Mouse (Mus musculus) A20 (cell line): Measurements from ENCODE around the gene Ccdc146.
A peak's percentile ranks its signal among the peaks of the same experiment; 100 is the strongest.
"Not testable (repeated sequence)": the region's sequence is repeated elsewhere in the genome, so short reads cannot be mapped to it uniquely, and the experiment has no call there.

Experiments
- DNase-seq: peaks from one replicate; pipeline ENCODE4 v3.0.0-alpha.2; 2011; ENCODE audit warnings: low read depth, low spot score

The Ccdc146 gene

DNA sequence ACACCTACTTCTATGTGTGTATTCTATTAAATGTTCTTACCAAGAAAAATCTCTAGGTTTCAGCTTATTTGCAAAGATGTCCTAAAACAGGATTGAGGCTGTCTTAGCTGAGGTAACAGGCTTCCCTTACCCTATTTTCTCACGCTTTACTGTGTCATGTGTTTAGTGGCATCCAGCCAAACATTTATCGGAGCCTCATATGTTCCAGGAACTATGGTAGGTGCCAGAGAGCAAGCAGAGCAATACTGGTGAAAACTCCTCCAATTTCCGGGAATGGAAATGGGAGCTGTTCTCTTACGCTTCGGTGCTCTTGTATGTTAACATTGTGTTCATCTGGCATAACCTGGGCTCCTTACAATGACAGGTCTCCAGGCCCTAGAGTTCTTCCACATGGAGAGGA lies 92.8 kb downstream of the Ccdc146 start:
- no peak for DNase-seq

- DNase-seq = no peak
Observed at GRCm38 (mm10) chr5:21329672-21330665, 94.5 kb downstream of the Ccdc146 start.

GRCm38 (mm10) chr5:21328560-21328959 lies 95.9 kb downstream of the Ccdc146 start:
- DNase-seq = no peak

GRCm38 (mm10) chr5:21326494-21326893 lies 98.0 kb downstream of the Ccdc146 start:
- DNase-seq = peak; percentile 77

- DNase-seq = no peak
Observed at GRCm38 (mm10) chr5:21320138-21320537, 104.3 kb downstream of the Ccdc146 start.

GRCm38 (mm10) chr5:21314696-21315095 lies 109.8 kb downstream of the Ccdc146 start:
- DNase-seq = no peak

GRCm38 (mm10) chr5:21307165-21307564 lies 117.3 kb downstream of the Ccdc146 start:
- DNase-seq = no peak

DNA sequence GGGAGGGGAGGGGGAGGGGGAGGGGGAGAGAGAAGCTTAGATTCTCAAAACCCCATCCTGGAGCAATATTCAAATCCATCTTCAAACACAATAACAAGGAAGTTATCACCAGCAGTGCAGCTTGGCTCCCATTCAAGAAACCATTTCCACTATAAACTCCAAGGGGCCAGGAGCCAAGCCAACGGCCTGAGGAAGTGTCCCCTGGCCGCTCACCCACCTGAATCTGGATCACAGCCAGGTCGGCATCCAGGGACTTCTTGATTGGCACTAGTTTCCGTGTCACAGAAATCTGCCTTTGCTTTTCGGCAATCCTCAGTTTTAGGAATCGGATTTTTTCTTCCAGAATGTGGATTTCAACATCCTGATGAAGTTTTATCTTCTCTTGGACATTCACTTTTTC lies 123.5 kb downstream of the Ccdc146 start:
- no peak for DNase-seq

DNA sequence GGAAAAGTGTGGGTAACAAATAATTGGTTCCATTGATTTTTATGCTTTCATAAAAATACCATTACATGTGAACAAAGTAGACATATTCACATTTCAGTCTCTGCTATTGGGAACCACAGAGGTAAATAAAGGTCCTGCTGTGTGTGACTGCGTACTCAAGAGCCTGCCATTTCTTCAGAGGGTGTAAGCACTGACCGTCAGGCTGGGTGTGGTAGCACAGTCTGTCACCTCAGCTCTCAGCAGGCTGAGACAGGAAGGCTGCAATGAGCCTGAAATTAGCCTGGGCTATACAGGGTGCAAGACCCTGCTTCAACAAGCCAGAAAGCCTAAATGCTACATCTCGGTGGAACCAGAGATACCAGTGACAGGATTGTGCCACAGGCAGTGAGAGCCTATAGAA lies 124.4 kb downstream of the Ccdc146 start:
- no peak for DNase-seq

GRCm38 (mm10) chr5:21299076-21299755 lies 125.3 kb downstream of the Ccdc146 start:
- DNase-seq = no peak

- DNase-seq = peak; percentile 85
Observed at GRCm38 (mm10) chr5:21295683-21296082, 128.8 kb downstream of the Ccdc146 start.

GRCm38 (mm10) chr5:21290594-21290993 lies 133.9 kb downstream of the Ccdc146 start:
- DNase-seq = no peak

GRCm38 (mm10) chr5:21288658-21289435 lies 135.6 kb downstream of the Ccdc146 start:
- no peak for DNase-seq

DNA sequence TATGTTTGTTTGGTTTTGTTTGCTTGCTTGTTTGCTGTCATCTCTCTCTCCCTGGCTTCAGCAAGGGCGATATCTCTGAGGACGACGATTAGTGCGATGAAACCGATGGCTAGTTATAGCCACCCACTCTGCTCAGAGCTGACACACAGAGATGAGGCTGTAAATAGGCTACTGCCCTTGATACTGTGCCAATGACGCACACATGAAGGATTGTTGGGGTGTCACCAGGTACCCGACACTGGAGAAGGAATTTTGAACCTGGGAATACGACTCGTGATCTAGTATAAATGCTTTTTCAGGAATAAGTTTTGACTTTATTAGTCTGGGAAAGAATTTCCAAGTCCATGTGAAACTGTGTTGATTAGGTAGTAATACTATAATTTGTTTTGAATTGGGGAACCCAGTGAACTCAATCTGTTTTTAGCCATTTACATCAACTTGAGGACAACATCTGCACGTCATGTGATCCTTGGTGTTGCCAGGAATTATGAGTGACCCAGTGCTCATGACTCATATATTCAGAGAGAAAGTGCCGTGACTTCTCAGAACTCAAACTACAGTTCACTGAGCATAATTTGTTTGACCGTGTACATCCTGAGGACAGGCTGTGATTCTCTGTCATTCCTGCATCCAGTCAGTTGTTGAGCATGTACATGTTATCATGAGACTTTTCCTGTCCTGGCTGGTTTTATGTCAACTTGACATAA lies 141.0 kb downstream of the Ccdc146 start:
- no peak for DNase-seq

DNA sequence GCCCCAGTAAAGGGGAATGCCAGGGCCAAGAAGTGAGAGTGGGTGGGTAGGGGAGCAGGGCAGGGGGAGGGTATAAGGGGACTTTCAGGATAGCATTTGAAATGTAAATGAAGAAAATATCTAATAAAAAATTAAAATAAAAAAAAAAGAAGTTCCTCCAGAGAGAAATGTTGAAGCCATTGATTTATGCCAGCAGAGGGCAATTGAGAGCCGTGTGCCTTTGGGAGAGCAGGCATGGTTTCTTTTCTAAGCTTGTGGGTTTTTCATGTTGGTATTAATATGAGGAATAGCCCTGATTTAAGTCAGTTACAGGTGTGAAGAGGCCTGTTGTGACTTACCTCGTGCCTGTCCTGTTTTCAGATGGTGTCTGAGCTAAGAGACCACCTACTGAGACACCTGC lies 146.8 kb downstream of the Ccdc146 start:
- not testable (repeated sequence) for DNase-seq

- DNase-seq = peak; percentile 59
Observed at GRCm38 (mm10) chr5:21271386-21272354, 152.8 kb downstream of the Ccdc146 start.

GRCm38 (mm10) chr5:21270756-21271155 lies 153.7 kb downstream of the Ccdc146 start:
- peak; percentile 28 for DNase-seq

DNA sequence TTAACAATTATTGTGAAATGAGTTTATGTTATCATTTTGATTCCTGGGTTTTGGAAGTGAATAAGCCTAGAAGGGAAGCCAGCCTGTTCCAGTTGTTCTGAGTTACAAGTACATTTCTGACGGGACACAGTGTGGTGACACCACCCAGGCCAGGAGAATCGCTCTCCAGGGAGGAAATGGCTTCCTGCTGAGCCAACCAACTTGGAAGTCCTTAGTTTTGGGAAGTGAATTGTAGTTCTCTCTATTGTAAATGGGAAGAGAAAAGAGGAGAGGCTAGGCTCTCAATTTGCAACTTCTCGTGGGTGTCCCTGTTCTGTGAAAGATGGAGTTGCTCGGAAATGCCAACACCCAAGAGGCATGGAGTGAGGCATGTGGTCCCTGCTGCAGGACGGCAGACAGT lies 155.0 kb downstream of the Ccdc146 start:
- no peak for DNase-seq

DNA sequence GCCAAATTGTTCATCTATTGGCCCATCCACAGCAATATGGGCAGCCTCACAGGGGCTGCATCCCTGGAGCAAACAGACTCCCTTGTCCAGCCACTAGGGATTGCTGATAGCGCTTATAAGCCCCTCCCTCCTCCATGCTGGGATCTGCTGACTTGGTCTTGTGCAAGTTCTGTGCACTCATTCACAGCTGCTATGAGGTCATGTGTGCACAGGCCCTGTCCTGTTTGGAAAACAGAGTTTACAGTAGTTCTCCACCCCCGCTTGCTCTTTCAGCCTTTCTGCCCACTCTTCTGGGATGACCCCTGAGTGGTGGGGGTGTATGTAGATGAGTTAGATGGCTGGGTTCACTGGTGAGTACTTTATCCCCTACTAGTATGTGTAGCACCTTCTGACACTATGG lies 157.4 kb downstream of the Ccdc146 start:
- DNase-seq = no peak

- DNase-seq = peak; percentile 62
Observed at GRCm38 (mm10) chr5:21265049-21265448, 159.4 kb downstream of the Ccdc146 start.
